Mouse (Mus musculus): Measurements from ENCODE around the gene Hcn3.

- TF ChIP-seq CTCF (IDR thresholded peaks at IDR 0.05; ENCODE audit: control insufficient read depth, insufficient read depth, low read length) = peak; percentile 38; the same call in 1 of the 2 replicates
- no peak for TF ChIP-seq POLR2A (IDR thresholded peaks at IDR 0.05; ENCODE audit: borderline replicate concordance, control insufficient read depth, low read depth, low read length)
Measured at GRCm38 (mm10) chr3:89159616-89160344, at the start of gene Hcn3.

Data from bone marrow, adult 2 months (tissue).